Mouse (Mus musculus): ENCODE data around the gene Entpd3. TPM values are rescaled to one million over a fixed set of nuclear protein-coding genes. Genes with fewer than 3 reads are reported as not detected.
"Not testable (repeated sequence)": the region's sequence is repeated elsewhere in the genome, so short reads cannot be mapped to it uniquely, and the experiment has no call there.

Entpd3 gene
- polyA plus RNA-seq, 1 experiment, result 0.06 TPM

GRCm38 (mm10) chr9:120521161-120521560 lies 18.5 kb upstream of the Entpd3 start:
- Histone ChIP-seq H3K4me3 (ENCODE audit: control insufficient read depth, low read depth, low read length) (no peak overlapping the region), H3K36me3 (ENCODE audit: control insufficient read depth, insufficient read depth, low read length) (no peaks in the 10 kb centered on the region), H3K4me1 (ENCODE audit: control insufficient read depth, insufficient read depth, low read length) (peaks cover 6% of the 10 kb centered on the region), H3K27ac (ENCODE audit: control insufficient read depth, insufficient read depth, low read depth, low read length) (no peak overlapping the region), H3K27me3 (ENCODE audit: control insufficient read depth, insufficient read depth, low read length) (no peaks in the 10 kb centered on the region)
- TF ChIP-seq POLR2A (IDR thresholded peaks at IDR 0.05; ENCODE audit: control insufficient read depth, low read depth, low read length), result no peak
- no peak for TF ChIP-seq CTCF (IDR thresholded peaks at IDR 0.05; ENCODE audit: control insufficient read depth, insufficient read depth, insufficient replicate concordance, low read depth, low read length)

GRCm38 (mm10) chr9:120527270-120527669 lies 12.3 kb upstream of the Entpd3 start:
- TF ChIP-seq CTCF (IDR thresholded peaks at IDR 0.05; ENCODE audit: control insufficient read depth, insufficient read depth, insufficient replicate concordance, low read depth, low read length), result no peak
- TF ChIP-seq POLR2A (IDR thresholded peaks at IDR 0.05; ENCODE audit: control insufficient read depth, low read depth, low read length), result no peak
- Histone ChIP-seq H3K36me3 (ENCODE audit: control insufficient read depth, insufficient read depth, low read length) (no peaks in the 10 kb centered on the region), H3K4me3 (ENCODE audit: control insufficient read depth, low read depth, low read length) (no peak overlapping the region), H3K4me1 (ENCODE audit: control insufficient read depth, insufficient read depth, low read length) (peaks cover 2% of the 10 kb centered on the region), H3K27me3 (ENCODE audit: control insufficient read depth, insufficient read depth, low read length) (no peaks in the 10 kb centered on the region), H3K27ac (ENCODE audit: control insufficient read depth, insufficient read depth, low read depth, low read length) (no peak overlapping the region)

GRCm38 (mm10) chr9:120527919-120528318 lies 11.7 kb upstream of the Entpd3 start:
- H3K27ac ChIP-seq (ENCODE audit: control insufficient read depth, insufficient read depth, low read depth, low read length), result no peak overlapping the region
- peaks cover 2% of the 10 kb centered on the region for H3K4me1 ChIP-seq (ENCODE audit: control insufficient read depth, insufficient read depth, low read length)
- no peak overlapping the region for H3K4me3 ChIP-seq (ENCODE audit: control insufficient read depth, low read depth, low read length)
- H3K27me3 ChIP-seq (ENCODE audit: control insufficient read depth, insufficient read depth, low read length), result no peaks in the 10 kb centered on the region
- H3K36me3 ChIP-seq (ENCODE audit: control insufficient read depth, insufficient read depth, low read length), result no peaks in the 10 kb centered on the region
- TF ChIP-seq POLR2A (IDR thresholded peaks at IDR 0.05; ENCODE audit: control insufficient read depth, low read depth, low read length) (no peak), CTCF (IDR thresholded peaks at IDR 0.05; ENCODE audit: control insufficient read depth, insufficient read depth, insufficient replicate concordance, low read depth, low read length) (no peak)

- no peaks in the 10 kb centered on the region for H3K36me3 ChIP-seq (ENCODE audit: control insufficient read depth, insufficient read depth, low read length)
- H3K4me3 ChIP-seq (ENCODE audit: control insufficient read depth, low read depth, low read length), result no peak overlapping the region
- TF ChIP-seq POLR2A (IDR thresholded peaks at IDR 0.05; ENCODE audit: control insufficient read depth, low read depth, low read length) (no peak), CTCF (IDR thresholded peaks at IDR 0.05; ENCODE audit: control insufficient read depth, insufficient read depth, insufficient replicate concordance, low read depth, low read length) (no peak)
- no peak overlapping the region for H3K27ac ChIP-seq (ENCODE audit: control insufficient read depth, insufficient read depth, low read depth, low read length)
- peaks cover 2% of the 10 kb centered on the region for H3K4me1 ChIP-seq (ENCODE audit: control insufficient read depth, insufficient read depth, low read length)
- H3K27me3 ChIP-seq (ENCODE audit: control insufficient read depth, insufficient read depth, low read length), result no peaks in the 10 kb centered on the region
These were observed 10.7 kb upstream of the Entpd3 start for GRCm38 (mm10) chr9:120528815-120529510.

- Histone ChIP-seq H3K4me1 (ENCODE audit: control insufficient read depth, insufficient read depth, low read length) (peaks cover 2% of the 10 kb centered on the region), H3K36me3 (ENCODE audit: control insufficient read depth, insufficient read depth, low read length) (no peaks in the 10 kb centered on the region), H3K27ac (ENCODE audit: control insufficient read depth, insufficient read depth, low read depth, low read length) (no peak overlapping the region), H3K4me3 (ENCODE audit: control insufficient read depth, low read depth, low read length) (no peak overlapping the region), H3K27me3 (ENCODE audit: control insufficient read depth, insufficient read depth, low read length) (no peaks in the 10 kb centered on the region)
- no peak for TF ChIP-seq CTCF (IDR thresholded peaks at IDR 0.05; ENCODE audit: control insufficient read depth, insufficient read depth, insufficient replicate concordance, low read depth, low read length)
- no peak for TF ChIP-seq POLR2A (IDR thresholded peaks at IDR 0.05; ENCODE audit: control insufficient read depth, low read depth, low read length)
These were observed 9.1 kb upstream of the Entpd3 start for GRCm38 (mm10) chr9:120530471-120530870.

GRCm38 (mm10) chr9:120532062-120532461 lies 7.6 kb upstream of the Entpd3 start:
- Histone ChIP-seq H3K27me3 (ENCODE audit: control insufficient read depth, insufficient read depth, low read length) (no peaks in the 10 kb centered on the region), H3K36me3 (ENCODE audit: control insufficient read depth, insufficient read depth, low read length) (no peaks in the 10 kb centered on the region), H3K4me3 (ENCODE audit: control insufficient read depth, low read depth, low read length) (no peak overlapping the region), H3K27ac (ENCODE audit: control insufficient read depth, insufficient read depth, low read depth, low read length) (no peak overlapping the region), H3K4me1 (ENCODE audit: control insufficient read depth, insufficient read depth, low read length) (peaks cover 2% of the 10 kb centered on the region)
- no peak for TF ChIP-seq CTCF (IDR thresholded peaks at IDR 0.05; ENCODE audit: control insufficient read depth, insufficient read depth, insufficient replicate concordance, low read depth, low read length)
- TF ChIP-seq POLR2A (IDR thresholded peaks at IDR 0.05; ENCODE audit: control insufficient read depth, low read depth, low read length), result no peak

- H3K4me1 ChIP-seq (ENCODE audit: control insufficient read depth, insufficient read depth, low read length), result no peaks in the 10 kb centered on the region
- no peaks in the 10 kb centered on the region for H3K27me3 ChIP-seq (ENCODE audit: control insufficient read depth, insufficient read depth, low read length)
- no peaks in the 10 kb centered on the region for H3K36me3 ChIP-seq (ENCODE audit: control insufficient read depth, insufficient read depth, low read length)
- TF ChIP-seq CTCF (IDR thresholded peaks at IDR 0.05; ENCODE audit: control insufficient read depth, insufficient read depth, insufficient replicate concordance, low read depth, low read length) (no peak), POLR2A (IDR thresholded peaks at IDR 0.05; ENCODE audit: control insufficient read depth, low read depth, low read length) (no peak)
- no peak overlapping the region for H3K27ac ChIP-seq (ENCODE audit: control insufficient read depth, insufficient read depth, low read depth, low read length)
- no peak overlapping the region for H3K4me3 ChIP-seq (ENCODE audit: control insufficient read depth, low read depth, low read length)
These were observed 6.9 kb upstream of the Entpd3 start for GRCm38 (mm10) chr9:120532691-120533090.

GRCm38 (mm10) chr9:120533446-120533950 lies 6.1 kb upstream of the Entpd3 start:
- not testable (repeated sequence) for H3K4me3 ChIP-seq (ENCODE audit: control insufficient read depth, low read depth, low read length); H3K4me1 ChIP-seq (ENCODE audit: control insufficient read depth, insufficient read depth, low read length); H3K36me3 ChIP-seq (ENCODE audit: control insufficient read depth, insufficient read depth, low read length); H3K27me3 ChIP-seq (ENCODE audit: control insufficient read depth, insufficient read depth, low read length); H3K27ac ChIP-seq (ENCODE audit: control insufficient read depth, insufficient read depth, low read depth, low read length)
